Mouse (Mus musculus) CH12.LX (cell line): ENCODE measurements around the gene Lifr. TPM values are rescaled to one million over a fixed set of nuclear protein-coding genes. Genes with fewer than 3 reads are reported as not detected.

ENCODE experiments used
- DNase-seq: peaks from one replicate; pipeline ENCODE4 v3.0.0-alpha.2; 2013; ENCODE audit errors: extremely low read depth
- H3K27ac ChIP-seq: 2 replicates; pipeline ENCODE4 v1.5.1; 2012; ENCODE audit warnings: low read depth, mild to moderate bottlenecking, control low read depth, moderate library complexity; ENCODE audit not compliant: insufficient read depth
- H3K27me3 ChIP-seq: replicated peaks from 2 replicates; pipeline ENCODE3; 2012; ENCODE audit warnings: inconsistent platforms
- H3K36me3 ChIP-seq, 2 experiments: replicated peaks in 1 of 2; 2 replicates each; pipeline versions ENCODE3 to v1.6.1; 2012; ENCODE audit warnings: inconsistent platforms in 1 of 2, low read length in 1 of 2, mild to moderate bottlenecking in 1 of 2, mixed read lengths in 1 of 2, moderate library complexity in 1 of 2; ENCODE audit not compliant: control insufficient read depth in 1 of 2, insufficient read depth in 1 of 2
- H3K4me1 ChIP-seq, 2 experiments: 2 replicates each; pipeline ENCODE4 v1.6.1; 2012; ENCODE audit warnings: inconsistent platforms in 1 of 2, moderate library complexity in 1 of 2; ENCODE audit not compliant: insufficient read depth in 2 of 2, control insufficient read depth in 1 of 2
- H3K4me2 ChIP-seq: 2 replicates; pipeline ENCODE4 v1.6.1; 2012; ENCODE audit warnings: low read depth, mild to moderate bottlenecking, control low read depth; ENCODE audit not compliant: poor library complexity, insufficient read depth, severe bottlenecking
- H3K4me3 ChIP-seq, 3 experiments: fragments of 150-350 bp in 1 of 3; sonication (generic) in 1 of 3; replicated peaks in 1 of 3; 2 replicates each; pipeline versions ENCODE3 to v1.5.1; 2011 to 2012; ENCODE audit warnings: low read depth in 2 of 3, low read length in 2 of 3, mild to moderate bottlenecking in 2 of 3, moderate library complexity in 2 of 3, control low read depth in 1 of 3, improper control_type of control experiment in 1 of 3, inconsistent platforms in 1 of 3, mixed read lengths in 1 of 3; ENCODE audit not compliant: poor library complexity in 1 of 3
- H3K79me2 ChIP-seq: replicated peaks from 2 replicates; pipeline ENCODE4 v1.6.1; 2012; ENCODE audit warnings: mild to moderate bottlenecking, moderate library complexity; ENCODE audit not compliant: control insufficient read depth, poor library complexity, insufficient read depth, severe bottlenecking; ENCODE audit errors: extremely low read depth
- H3K9ac ChIP-seq: 2 replicates; pipeline ENCODE4 v1.6.1; 2012; ENCODE audit warnings: low read depth, mild to moderate bottlenecking, control low read depth, moderate library complexity; ENCODE audit not compliant: insufficient read depth
- H3K9me3 ChIP-seq: replicated peaks from 2 replicates; pipeline ENCODE3; 2012; ENCODE audit warnings: low read length, inconsistent platforms, mixed read lengths
- BHLHE40 ChIP-seq: IDR thresholded peaks from 2 replicates; pipeline ENCODE4 v1.6.1; 2011; ENCODE audit warnings: mild to moderate bottlenecking, low read depth, low read length, improper control_type of control experiment
- ELF1 ChIP-seq: IDR thresholded peaks from 2 replicates; pipeline ENCODE4 v1.6.1; 2014; ENCODE audit warnings: low read depth, mild to moderate bottlenecking, inconsistent platforms, low read length, improper control_type of control experiment
- GABPA ChIP-seq: IDR thresholded peaks from 2 replicates; pipeline ENCODE4 v1.6.1; 2012; ENCODE audit warnings: low read depth, low read length, improper control_type of control experiment, inconsistent platforms; ENCODE audit not compliant: insufficient replicate concordance
- IRF4 ChIP-seq: IDR thresholded peaks from 2 replicates; pipeline ENCODE4 v1.6.1; 2014; ENCODE audit warnings: low read depth, mild to moderate bottlenecking, inconsistent platforms, low read length, improper control_type of control experiment
- JUND ChIP-seq: conservative IDR thresholded peaks from 2 replicates; pipeline ENCODE4 v1.6.1; 2011; ENCODE audit warnings: low read depth, low read length, improper control_type of control experiment
- MAFK ChIP-seq: IDR thresholded peaks from 2 replicates; pipeline ENCODE4 v1.6.1; 2011; ENCODE audit warnings: low read length, improper control_type of control experiment; ENCODE audit not compliant: insufficient replicate concordance
- MAX ChIP-seq: IDR thresholded peaks from 2 replicates; pipeline ENCODE4 v1.6.1; 2011; ENCODE audit warnings: low read length, improper control_type of control experiment
- MXI1 ChIP-seq: IDR thresholded peaks from 2 replicates; pipeline ENCODE4 v1.6.1; 2011; ENCODE audit warnings: mild to moderate bottlenecking, low read depth, low read length, improper control_type of control experiment
- MYC ChIP-seq: IDR thresholded peaks from 2 replicates; pipeline ENCODE4 v1.6.1; 2011; ENCODE audit warnings: low read depth, mild to moderate bottlenecking, improper control_type of control experiment, low read length
- NELFE ChIP-seq: IDR thresholded peaks from 2 replicates; pipeline ENCODE4 v1.6.1; 2011; ENCODE audit warnings: low read depth, low read length, improper control_type of control experiment
- PAX5 ChIP-seq: IDR thresholded peaks from 2 replicates; pipeline ENCODE4 v1.6.1; 2012; ENCODE audit warnings: low read length, inconsistent platforms, mixed read lengths
- POLR2A ChIP-seq: IDR thresholded peaks from 2 replicates; pipeline ENCODE4 v1.6.1; 2011; ENCODE audit warnings: low read depth, mild to moderate bottlenecking, improper control_type of control experiment, low read length
- RAD21 ChIP-seq: IDR thresholded peaks from 2 replicates; pipeline ENCODE4 v1.6.1; 2011; ENCODE audit warnings: low read depth, mild to moderate bottlenecking, low read length, improper control_type of control experiment, moderate library complexity
- SIN3A ChIP-seq: IDR thresholded peaks from 2 replicates; pipeline ENCODE4 v1.6.1; 2012; ENCODE audit warnings: low read length, improper control_type of control experiment, inconsistent platforms
- USF2 ChIP-seq: conservative IDR thresholded peaks from 2 replicates; pipeline ENCODE4 v1.6.1; 2011; ENCODE audit warnings: low read depth, low read length, improper control_type of control experiment
- ZC3H11A ChIP-seq: IDR thresholded peaks from 2 replicates; pipeline ENCODE4 v1.6.1; 2012; ENCODE audit warnings: low read depth, mild to moderate bottlenecking, inconsistent platforms, low read length, improper control_type of control experiment
- ZKSCAN1 ChIP-seq: IDR thresholded peaks from 2 replicates; pipeline ENCODE4 v1.6.1; 2012; ENCODE audit warnings: low read depth, inconsistent platforms, low read length, improper control_type of control experiment, borderline replicate concordance
- ZMIZ1 ChIP-seq: IDR thresholded peaks from 2 replicates; pipeline ENCODE4 v1.6.1; 2012; ENCODE audit warnings: low read depth, mild to moderate bottlenecking, inconsistent platforms, low read length, improper control_type of control experiment
- ZNF384 ChIP-seq: IDR thresholded peaks from 2 replicates; pipeline ENCODE4 v1.6.1; 2012; ENCODE audit warnings: low read depth, low read length, improper control_type of control experiment, inconsistent platforms
- dilution Hi-C: fragments of 300-500 bp; cut with MboI; formaldehyde crosslinking; loops from 2 replicates; pipeline ENCODE4 v1.14.3; 2020; ENCODE audit warnings: low sequenced_read_pairs; ENCODE audit not compliant: extremely low pct_unique_long_range_greater_than_20kb, extremely low pct_ligation_motif_present
- in situ Hi-C: fragments of 300-500 bp; cut with MboI; formaldehyde crosslinking; loops from 3 replicates; pipeline ENCODE4 v1.14.3; 2019; ENCODE audit warnings: low sequenced_read_pairs, low pct_ligation_motif_present, low pct_unique_long_range_greater_than_20kb, mixed read lengths
- polyA plus RNA-seq: library from polyadenylated mRNA; unstranded; fragments of >175 nt; gene quantifications from 2 replicates; pipeline ENCODE4 v1.2.1, GENCODE M21; 2012; ENCODE audit warnings: low read depth; ENCODE audit not compliant: insufficient read length
- total RNA-seq, 2 experiments: library from RNA; depleted of rRNA; stranded (reverse); fragments of 300-350 nt in 1 of 2; fragments of >200 nt in 1 of 2; gene quantifications; 2 replicates each; pipeline ENCODE4 v1.2.3; 2012 to 2014

The Lifr gene
- total and polyA plus RNA-seq, 3 experiments, result 0.03 TPM; not detected in 2

GRCm38 (mm10) chr15:7233393-7234090 lies 143.1 kb downstream of the Lifr start:
- dilution Hi-C loops, result no loop called here
- no peak overlapping the region for H3K4me2 ChIP-seq
- H3K27ac ChIP-seq, result no peak overlapping the region
- H3K36me3 ChIP-seq, result no peaks in the 10 kb centered on the region
- TF ChIP-seq PAX5 (no peak), GABPA (no peak), RAD21 (no peak), MAX (no peak), ZC3H11A (no peak), MXI1 (no peak), SIN3A (no peak), ZKSCAN1 (no peak), JUND (no peak), NELFE (no peak), POLR2A (no peak), ZMIZ1 (no peak)
- no peaks in the 10 kb centered on the region for H3K9me3 ChIP-seq
- H3K9ac ChIP-seq, result no peak overlapping the region
- peaks cover 96% of the 10 kb centered on the region for H3K27me3 ChIP-seq
- DNase-seq, result no peak
- no peaks in the 10 kb centered on the region for H3K4me1 ChIP-seq
- no peaks in the 10 kb centered on the region for H3K79me2 ChIP-seq
- no peak overlapping the region for H3K4me3 ChIP-seq
- in situ Hi-C loops, result loop anchor here (10.0 kb wide), 1 partner anchor 329 kb away; no protein-coding TSS in a partner anchor

GRCm38 (mm10) chr15:7239904-7240303 lies 149.5 kb downstream of the Lifr start:
- Histone ChIP-seq H3K4me3 (no peak overlapping the region), H3K9me3 (no peaks in the 10 kb centered on the region), H3K4me1 (no peaks in the 10 kb centered on the region)
- in situ Hi-C loops, result loop anchor here (10.0 kb wide), 1 partner anchor 335 kb away; no protein-coding TSS in a partner anchor
- TF ChIP-seq ELF1 (no peak), NELFE (no peak), IRF4 (no peak), RAD21 (no peak), USF2 (no peak), JUND (no peak), MAFK (no peak), BHLHE40 (no peak), GABPA (no peak), MYC (no peak), ZNF384 (no peak)
- TF ChIP-seq, all 38 proteins: peak for 0
- Histone ChIP-seq H3K4me2 (no peak overlapping the region), H3K36me3 (no peaks in the 10 kb centered on the region), H3K9ac (no peak overlapping the region), H3K27ac (no peak overlapping the region), H3K79me2 (no peaks in the 10 kb centered on the region), H3K27me3 (peaks cover 92% of the 10 kb centered on the region)
- DNase-seq, result no peak
- dilution Hi-C loops, result no loop called here
